9 mouse cellular contexts compared by ENCODE assay signal in the genomic region with DNA sequence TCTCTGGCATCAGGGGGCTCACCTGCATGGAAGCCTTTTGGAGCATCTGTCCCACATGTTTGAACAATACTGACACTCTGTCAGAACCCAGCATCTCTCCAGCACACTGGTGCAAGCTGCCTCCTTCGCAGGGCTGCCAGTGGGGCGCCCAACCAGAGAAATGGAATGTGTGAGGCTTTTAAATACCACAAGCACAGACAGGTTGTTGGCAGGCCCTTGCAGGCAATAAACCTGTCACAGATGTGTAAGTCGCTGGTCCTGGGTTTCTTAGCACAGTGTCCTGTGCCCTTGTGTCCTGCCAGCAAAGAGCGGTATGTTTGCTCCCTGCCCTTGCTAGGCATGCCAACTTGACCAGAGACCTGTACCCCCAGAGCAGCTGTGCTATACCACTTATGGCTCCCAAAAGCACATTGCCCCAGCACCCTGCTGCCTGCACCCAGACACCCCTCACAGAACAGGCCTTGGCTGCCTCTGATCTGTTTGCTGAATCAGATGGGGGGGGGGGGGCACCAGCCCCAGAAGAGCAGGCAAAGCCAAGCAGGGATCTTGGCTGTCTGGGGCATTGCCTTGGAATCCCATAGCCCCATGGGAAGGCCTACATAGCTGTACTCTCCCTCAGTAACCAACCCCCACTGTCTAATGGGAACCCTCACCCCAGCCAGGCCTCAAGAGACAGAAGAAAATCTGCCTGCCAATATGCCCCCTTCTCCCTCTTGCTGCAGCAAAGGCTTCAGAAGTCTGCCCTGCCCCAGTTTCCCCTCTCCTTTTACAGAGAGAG.
DNase-seq lines count a peak whose midpoint lies in the region; ATAC-seq and TF ChIP-seq lines count a peak whose summit lies in the region.
"Had no signal": no experiment of that assay in that cellular context is flagged by ENCODE, and none has a peak within 500 bp of the region (broad histone marks: within the 10 kb centered on the region; RNA-seq: fewer than 3 reads in every experiment).

No protein-coding gene starts in this region.

- WGBS in heart, embryonic 11.5 days (ENCODE audit: insufficient replicate concordance), result 58% methylated on average over 4 of the region's 4 CpGs
- WGBS in embryonic facial prominence, embryonic 12.5 days, result 64% methylated on average over 4 of the region's 4 CpGs
- 59% methylated on average over 4 of the region's 4 CpGs for WGBS in hindbrain, embryonic 16.5 days

- no peaks in the 10 kb centered on the region for H3K9me3 ChIP-seq in heart, embryonic 11.5 days (replicated peaks; ENCODE audit: control insufficient read depth, low read length)
- no peaks in the 10 kb centered on the region for H3K9me3 ChIP-seq in embryonic facial prominence, embryonic 12.5 days
- H3K9me3 ChIP-seq in hindbrain, embryonic 16.5 days (ENCODE audit: control insufficient read depth, low read length), result no peaks in the 10 kb centered on the region

- H3K9ac ChIP-seq in heart, embryonic 11.5 days (ENCODE audit: low read depth, low read length), result no peak overlapping the region
- H3K9ac ChIP-seq in embryonic facial prominence, embryonic 12.5 days, result no peak overlapping the region
- H3K9ac ChIP-seq in hindbrain, embryonic 16.5 days (ENCODE audit: low read depth, low read length), result no peak overlapping the region

- TF ChIP-seq POLR2A in myocyte (IDR thresholded peaks at IDR 0.05; ENCODE audit: insufficient read length, low read depth), result no peak

- peak; percentile 94 for DNase-seq in heart, adult 11 months
- no peak for DNase-seq in cerebellum, adult 11-12 months
- no peak for DNase-seq in right cerebral cortex, postnatal 14 days
- no peak for DNase-seq in lung, postnatal 10 days
- DNase-seq: thymus, adult 2 months had no signal

- no peak for ATAC-seq in heart, embryonic 11.5 days (replicated peaks; ENCODE audit: insufficient number of reproducible peaks, low FRiP score, low TSS enrichment)
- peak; percentile 62 for ATAC-seq in embryonic facial prominence, embryonic 12.5 days (ENCODE audit: insufficient number of reproducible peaks, insufficient read depth, low FRiP score, low TSS enrichment)
- peak; percentile 41; the same call in 1 of the 2 replicates for ATAC-seq in hindbrain, embryonic 16.5 days

- H3K79me2 ChIP-seq in myocyte (ENCODE audit: control insufficient read depth, insufficient read depth), result no peaks in the 10 kb centered on the region

- no peaks in the 10 kb centered on the region for H3K36me3 ChIP-seq in heart, embryonic 11.5 days (ENCODE audit: control insufficient read depth, insufficient read depth, low read length)
- H3K36me3 ChIP-seq in embryonic facial prominence, embryonic 12.5 days, result peaks cover 5% of the 10 kb centered on the region
- H3K36me3 ChIP-seq in hindbrain, embryonic 16.5 days (ENCODE audit: control insufficient read depth, insufficient read depth, low read length), result peaks cover 13% of the 10 kb centered on the region; the same call in 1 of the 2 replicates
- H3K36me3 ChIP-seq in myocyte (ENCODE audit: control insufficient read depth, insufficient read depth), result no peaks in the 10 kb centered on the region

- H3K4me1 ChIP-seq in heart, embryonic 11.5 days (ENCODE audit: control insufficient read depth, insufficient read depth, low read length), result no peaks in the 10 kb centered on the region; the same call in 1 of the 2 replicates
- H3K4me1 ChIP-seq in embryonic facial prominence, embryonic 12.5 days, result peaks cover 4% of the 10 kb centered on the region; the same call in 1 of the 2 replicates
- H3K4me1 ChIP-seq in hindbrain, embryonic 16.5 days (ENCODE audit: control insufficient read depth, insufficient read depth, low read depth, low read length), result peaks cover 6% of the 10 kb centered on the region

- no peak overlapping the region for H3K27ac ChIP-seq in heart, embryonic 11.5 days (ENCODE audit: low read depth, low read length)
- H3K27ac ChIP-seq in embryonic facial prominence, embryonic 12.5 days, result peak overlapping the region; percentile 2; the same call in 1 of the 2 replicates
- peak overlapping the region; percentile 40 for H3K27ac ChIP-seq in hindbrain, embryonic 16.5 days (ENCODE audit: low read depth, low read length)

- no peaks in the 10 kb centered on the region for H3K27me3 ChIP-seq in heart, embryonic 11.5 days (ENCODE audit: control insufficient read depth, insufficient read depth, low read length)
- H3K27me3 ChIP-seq in embryonic facial prominence, embryonic 12.5 days, result no peaks in the 10 kb centered on the region
- H3K27me3 ChIP-seq in hindbrain, embryonic 16.5 days (replicated peaks; ENCODE audit: control insufficient read depth, insufficient read depth, low read length), result no peaks in the 10 kb centered on the region
- H3K27me3 ChIP-seq in myocyte (ENCODE audit: control insufficient read depth, insufficient read depth, insufficient read length), result no peaks in the 10 kb centered on the region

- no peak overlapping the region for H3K4me2 ChIP-seq in heart, embryonic 11.5 days
- H3K4me2 ChIP-seq in embryonic facial prominence, embryonic 12.5 days (replicated peaks), result no peak overlapping the region
- no peak overlapping the region for H3K4me2 ChIP-seq in hindbrain, embryonic 16.5 days (ENCODE audit: low read length)
- peak overlapping the region; percentile 12 for H3K4me2 ChIP-seq in myocyte (ENCODE audit: low read depth)

- no peak overlapping the region for H3ac ChIP-seq in myocyte (ENCODE audit: control insufficient read depth, insufficient read length)

- no peak overlapping the region for H3K4me3 ChIP-seq in heart, embryonic 11.5 days (ENCODE audit: low read depth, low read length)
- no peak overlapping the region for H3K4me3 ChIP-seq in embryonic facial prominence, embryonic 12.5 days
- H3K4me3 ChIP-seq in hindbrain, embryonic 16.5 days (ENCODE audit: low read length), result no peak overlapping the region
- H3K4me3 ChIP-seq in myocyte, result no peak overlapping the region

TF ChIP-seq in myocyte, 11 proteins besides CTCF, POLR2A, EP300 and RAD21:
- TF ChIP-seq MYOG (IDR thresholded peaks at IDR 0.05; ENCODE audit: control insufficient read depth in 1 of 3, insufficient read depth in 1 of 3, insufficient read length in 2 of 3, low read depth in 2 of 3), result peak; percentile 18 to 53 (median 24)
- TF ChIP-seq TCF12 (IDR thresholded peaks at IDR 0.05; ENCODE audit: insufficient read depth, poor library complexity, severe bottlenecking), result peak; percentile 7
- TF ChIP-seq E2F4 (IDR thresholded peaks at IDR 0.05; ENCODE audit: insufficient read depth), result no peak
- peak in 1 of 3 experiments; percentile 4 for TF ChIP-seq MYOD1 (IDR thresholded peaks at IDR 0.05; ENCODE audit: control insufficient read depth in 1 of 3, insufficient read length in 2 of 3, low read depth in 2 of 3)
